Mouse (Mus musculus) E14TG2a.4 (cell line): ENCODE results near the gene Prdx2.

ENCODE experiments used
- H3K27me3 ChIP-seq: 2 replicates; pipeline ENCODE4 v1.6.1; 2014; ENCODE audit warnings: low read length, control low read depth; ENCODE audit not compliant: insufficient read depth
- H3K36me3 ChIP-seq: 2 replicates; pipeline ENCODE4 v1.6.1; 2014; ENCODE audit warnings: low read length, control low read depth; ENCODE audit not compliant: insufficient read depth
- H3K4me1 ChIP-seq: replicated peaks from 2 replicates; pipeline ENCODE4 v1.6.1; 2014; ENCODE audit warnings: low read depth, low read length, control low read depth
- H3K4me3 ChIP-seq: replicated peaks from 2 replicates; pipeline ENCODE4 v1.5.1; 2014; ENCODE audit warnings: mild to moderate bottlenecking, low read length
- H3K9me3 ChIP-seq: 2 replicates; pipeline ENCODE4 v1.6.1; 2014; ENCODE audit warnings: low read length, control low read depth
- CTCF ChIP-seq: conservative IDR thresholded peaks from 2 replicates; pipeline ENCODE4 v1.5.1; 2014; ENCODE audit warnings: low read length
- NANOG ChIP-seq: IDR thresholded peaks from 2 replicates; pipeline ENCODE4 v1.6.1; 2014; ENCODE audit warnings: borderline replicate concordance, low read length, mixed read lengths
- POU5F1 ChIP-seq: IDR thresholded peaks from 2 replicates; pipeline ENCODE4 v1.6.1; 2014; ENCODE audit warnings: low read length, borderline replicate concordance

Gene Prdx2

GRCm38 (mm10) chr8:84935489-84935888, 33.9 kb upstream of the Prdx2 start:
- H3K4me1 ChIP-seq, result peaks cover 30% of the 10 kb centered on the region
- H3K4me3 ChIP-seq, result peak overlapping the region; percentile 50
- no peaks in the 10 kb centered on the region for H3K9me3 ChIP-seq
- no peaks in the 10 kb centered on the region for H3K36me3 ChIP-seq
- peaks cover 61% of the 10 kb centered on the region for H3K27me3 ChIP-seq
- TF ChIP-seq NANOG (no peak), POU5F1 (no peak), CTCF (no peak)

DNA sequence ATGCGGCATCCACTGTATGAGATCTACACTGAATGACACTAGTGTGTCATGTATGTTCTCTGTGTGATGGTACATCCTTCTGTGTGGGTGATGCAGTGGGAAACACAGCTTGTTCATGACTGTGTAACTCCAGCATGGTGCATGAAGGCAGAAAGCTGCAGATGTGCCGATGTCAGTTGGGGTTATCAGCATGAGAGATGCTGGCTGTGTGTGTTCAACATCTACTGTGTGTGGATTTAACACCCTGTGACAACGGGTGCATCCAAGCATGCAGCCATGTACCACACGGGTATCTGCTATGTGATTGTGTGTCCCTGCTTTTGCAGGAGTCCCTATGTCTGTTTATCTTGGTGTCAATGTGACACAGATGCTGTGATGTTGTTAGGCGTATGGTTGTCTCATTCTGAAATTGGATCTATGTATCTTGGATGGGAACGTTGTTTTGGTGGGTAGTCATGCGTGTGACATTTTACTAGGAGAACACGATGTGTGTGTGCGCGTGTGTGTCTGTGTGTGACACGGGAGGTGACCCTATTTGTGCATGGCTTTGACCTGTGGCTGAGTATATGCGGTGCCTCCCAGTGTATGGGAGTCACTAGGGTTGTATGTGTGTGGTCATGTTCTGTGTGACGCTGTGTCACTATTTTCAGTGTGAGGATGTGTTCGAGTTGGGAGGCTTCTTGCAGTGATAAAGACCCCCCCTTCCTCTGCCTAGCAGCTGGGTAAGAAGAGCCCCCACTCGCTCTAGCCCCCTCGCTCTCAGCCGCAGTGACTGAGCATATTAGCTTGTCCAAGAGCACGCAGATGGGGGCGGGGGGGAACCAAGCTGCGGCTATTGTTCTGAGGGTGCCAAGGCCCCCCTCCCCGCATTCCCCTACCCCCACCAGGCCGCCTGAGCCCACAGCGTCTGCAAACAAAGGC, 33.1 kb upstream of the Prdx2 start:
- Histone ChIP-seq H3K9me3 (no peaks in the 10 kb centered on the region), H3K4me1 (peaks cover 30% of the 10 kb centered on the region), H3K27me3 (peaks cover 61% of the 10 kb centered on the region), H3K4me3 (peak overlapping the region; percentile 91), H3K36me3 (no peaks in the 10 kb centered on the region)
- TF ChIP-seq POU5F1 (no peak), NANOG (no peak), CTCF (no peak)

GRCm38 (mm10) chr8:84936962-84937546, 32.3 kb upstream of the Prdx2 start, which contains the start of gene Mast1:
TSS of gene Mast1 (minus strand) at chr8:84937359.
- peaks cover 55% of the 10 kb centered on the region for H3K27me3 ChIP-seq
- H3K36me3 ChIP-seq, result no peaks in the 10 kb centered on the region
- no peaks in the 10 kb centered on the region for H3K9me3 ChIP-seq
- peaks cover 30% of the 10 kb centered on the region for H3K4me1 ChIP-seq
- H3K4me3 ChIP-seq, result peak within 1 kb of the TSS; percentile 91
- TF ChIP-seq CTCF, result no peak
- TF ChIP-seq POU5F1, result no peak
- no peak for TF ChIP-seq NANOG

GRCm38 (mm10) chr8:84937620-84938485, 31.5 kb upstream of the Prdx2 start:
- Histone ChIP-seq H3K4me3 (peak overlapping the region; percentile 91), H3K27me3 (peaks cover 49% of the 10 kb centered on the region), H3K36me3 (no peaks in the 10 kb centered on the region), H3K9me3 (no peaks in the 10 kb centered on the region), H3K4me1 (peaks cover 30% of the 10 kb centered on the region)
- TF ChIP-seq POU5F1, result no peak
- TF ChIP-seq CTCF, result 0 out of 2 replicates have a peak, but pooled peaks have one; percentile 3

- Histone ChIP-seq H3K36me3 (no peaks in the 10 kb centered on the region), H3K4me1 (peaks cover 29% of the 10 kb centered on the region)
Observed at GRCm38 (mm10) chr8:84943699-84944098, 25.7 kb upstream of the Prdx2 start.

GRCm38 (mm10) chr8:84944478-84945160, 24.8 kb upstream of the Prdx2 start:
- Histone ChIP-seq H3K4me1 (peaks cover 29% of the 10 kb centered on the region), H3K27me3 (peaks cover 62% of the 10 kb centered on the region), H3K4me3 (peak overlapping the region; percentile 83), H3K36me3 (no peaks in the 10 kb centered on the region), H3K9me3 (no peaks in the 10 kb centered on the region)
- TF ChIP-seq POU5F1, result no peak

More at GRCm38 (mm10) chr8:84943699-84944098, 25.7 kb upstream of the Prdx2 start:
- Histone ChIP-seq H3K4me3 (no peak overlapping the region), H3K9me3 (no peaks in the 10 kb centered on the region), H3K27me3 (peaks cover 64% of the 10 kb centered on the region)
- TF ChIP-seq NANOG (no peak), POU5F1 (no peak), CTCF (no peak)

GRCm38 (mm10) chr8:84945235-84945632, 24.2 kb upstream of the Prdx2 start:
- H3K27me3 ChIP-seq, result peaks cover 68% of the 10 kb centered on the region
- H3K4me3 ChIP-seq, result peak overlapping the region; percentile 83
- H3K36me3 ChIP-seq, result no peaks in the 10 kb centered on the region
- H3K9me3 ChIP-seq, result no peaks in the 10 kb centered on the region
- peaks cover 35% of the 10 kb centered on the region for H3K4me1 ChIP-seq
- TF ChIP-seq NANOG (no peak), POU5F1 (no peak), CTCF (no peak; the same call in 1 of the 2 replicates)
